Mouse (Mus musculus): ENCODE results near the gene Hist4h4.

DNA sequence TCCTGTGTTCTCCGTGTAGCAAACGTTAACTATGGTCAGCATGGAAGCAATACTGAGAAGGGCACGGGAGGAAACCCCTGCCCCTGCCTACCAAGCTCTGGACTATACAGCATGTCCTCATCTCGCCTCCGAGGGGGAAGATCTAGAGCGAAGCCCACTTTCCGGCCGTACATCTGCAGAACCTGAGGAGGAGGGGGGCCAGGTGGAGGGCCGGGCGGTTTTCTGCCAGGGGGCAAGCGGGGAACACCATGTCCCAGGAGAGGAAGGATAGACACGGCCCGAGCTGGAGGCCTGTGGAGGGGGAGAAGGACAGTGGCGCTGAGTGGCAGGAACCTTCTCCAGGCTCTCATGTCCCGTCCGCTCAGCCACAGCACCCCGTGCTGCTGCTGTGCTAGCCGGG, 16.9 kb upstream of the Hist4h4 start:
- TF ChIP-seq POLR2A (IDR thresholded peaks at IDR 0.05; ENCODE audit: extremely low read depth, insufficient read depth, low read length) (no peak), CTCF (IDR thresholded peaks at IDR 0.05; ENCODE audit: low read depth, low read length) (no peak)

All from liver, adult 2 months (tissue).